In genomic region chr12:70708290-70708668, GRCm38 (mm10) we compare ENCODE assay signal across 24 mouse cellular contexts.
A peak's percentile ranks its signal among the peaks of the same experiment; 100 is the strongest.
DNase-seq lines count a peak whose midpoint lies in the region; ATAC-seq lines count a peak whose summit lies in the region.
"Had no signal": no experiment of that assay in that cellular context is flagged by ENCODE, and none has a peak within 500 bp of the region (broad histone marks: within the 10 kb centered on the region; RNA-seq: fewer than 3 reads in every experiment).

No protein-coding gene starts in this region.

- DNase-seq in heart, embryonic 10.5 days (ENCODE audit: low spot score) = no peak
- DNase-seq in 3T3-L1 (ENCODE audit: low read depth, low spot score) = peak; percentile 75
- peak; percentile 87 for DNase-seq in embryonic facial prominence, embryonic 14.5 days (ENCODE audit: low spot score)
- no peak for DNase-seq in hindbrain, embryonic 10.5 days (ENCODE audit: low spot score)
- no peak for DNase-seq in lung, postnatal 25 days (ENCODE audit: low spot score)
- DNase-seq: cerebellum, adult 8-10 months; cerebellum, postnatal 25 days; gastrocnemius, postnatal 25 days; kidney, postnatal 14 days; layer of hippocampus, adult 9-11 months; midbrain, embryonic 14.5 days; retina, postnatal 1 day; right cerebral cortex, postnatal 14 days; thymus, adult 18-20 months; thymus, postnatal 25 days had no signal

- H3K9ac ChIP-seq in heart, embryonic 15.5 days = no peak overlapping the region
- H3K9ac ChIP-seq in embryonic facial prominence, embryonic 14.5 days (ENCODE audit: low read depth, low read length) = no peak overlapping the region
- H3K9ac ChIP-seq: embryonic facial prominence, embryonic 13.5 days; forebrain, embryonic 13.5 days; hindbrain, embryonic 14.5 days had no signal

- H3K27me3 ChIP-seq in heart, embryonic 15.5 days = no peaks in the 10 kb centered on the region
- H3K27me3 ChIP-seq in heart, embryonic 10.5 days (ENCODE audit: insufficient read depth, poor library complexity, severe bottlenecking) = no peaks in the 10 kb centered on the region
- H3K27me3 ChIP-seq in embryonic facial prominence, embryonic 14.5 days (replicated peaks; ENCODE audit: control insufficient read depth, insufficient read depth, low read length) = no peaks in the 10 kb centered on the region
- no peaks in the 10 kb centered on the region for H3K27me3 ChIP-seq in hindbrain, embryonic 10.5 days (ENCODE audit: insufficient read depth, poor library complexity, severe bottlenecking)
- H3K27me3 ChIP-seq: embryonic facial prominence, embryonic 13.5 days; forebrain, embryonic 13.5 days; Patski had no signal

- no peak overlapping the region for H3K4me2 ChIP-seq in heart, embryonic 15.5 days
- no peak overlapping the region for H3K4me2 ChIP-seq in embryonic facial prominence, embryonic 14.5 days (ENCODE audit: low read depth, low read length)
- H3K4me2 ChIP-seq: embryonic facial prominence, embryonic 13.5 days; forebrain, embryonic 13.5 days; hindbrain, embryonic 14.5 days had no signal

- no peaks in the 10 kb centered on the region for H3K36me3 ChIP-seq in heart, embryonic 15.5 days
- H3K36me3 ChIP-seq in heart, embryonic 10.5 days = no peaks in the 10 kb centered on the region
- no peaks in the 10 kb centered on the region for H3K36me3 ChIP-seq in embryonic facial prominence, embryonic 14.5 days (ENCODE audit: control insufficient read depth, insufficient read depth, low read length)
- H3K36me3 ChIP-seq in hindbrain, embryonic 10.5 days = no peaks in the 10 kb centered on the region
- H3K36me3 ChIP-seq: embryonic facial prominence, embryonic 13.5 days; G1E had no signal

- WGBS in heart, embryonic 15.5 days = 77% methylated on average over 5 of the region's 5 CpGs
- 87% methylated on average over 5 of the region's 5 CpGs for WGBS in heart, embryonic 10.5 days
- 64% methylated on average over 5 of the region's 5 CpGs for WGBS in embryonic facial prominence, embryonic 14.5 days
- WGBS in hindbrain, embryonic 10.5 days = 89% methylated on average over 5 of the region's 5 CpGs

- H3K4me1 ChIP-seq in heart, embryonic 15.5 days (replicated peaks) = peaks cover 13% of the 10 kb centered on the region
- H3K4me1 ChIP-seq in heart, embryonic 10.5 days = peaks cover 23% of the 10 kb centered on the region; the same call in 1 of the 2 replicates
- peaks cover 15% of the 10 kb centered on the region; the same call in 1 of the 2 replicates for H3K4me1 ChIP-seq in embryonic facial prominence, embryonic 14.5 days (ENCODE audit: control insufficient read depth, insufficient read depth, low read length)
- peaks cover 13% of the 10 kb centered on the region for H3K4me1 ChIP-seq in hindbrain, embryonic 10.5 days (replicated peaks)
- H3K4me1 ChIP-seq: forebrain, embryonic 13.5 days had no signal

- 0 out of 2 replicates have a peak overlapping the region, but pooled peaks have one; percentile 0 for H3K27ac ChIP-seq in heart, embryonic 15.5 days
- H3K27ac ChIP-seq in heart, embryonic 10.5 days = no peak overlapping the region
- no peak overlapping the region for H3K27ac ChIP-seq in embryonic facial prominence, embryonic 14.5 days (replicated peaks; ENCODE audit: low read depth, low read length)
- H3K27ac ChIP-seq in hindbrain, embryonic 10.5 days = no peak overlapping the region
- H3K27ac ChIP-seq: forebrain, embryonic 13.5 days; heart, adult 2 months; hindbrain, embryonic 14.5 days had no signal

- no peak overlapping the region for H3K4me3 ChIP-seq in heart, embryonic 15.5 days
- H3K4me3 ChIP-seq in heart, embryonic 10.5 days = no peak overlapping the region
- H3K4me3 ChIP-seq in embryonic facial prominence, embryonic 14.5 days (ENCODE audit: low read depth, low read length) = no peak overlapping the region
- no peak overlapping the region for H3K4me3 ChIP-seq in hindbrain, embryonic 10.5 days
- H3K4me3 ChIP-seq: embryonic facial prominence, embryonic 13.5 days; forebrain, embryonic 13.5 days; heart, adult 2 months had no signal

- no peaks in the 10 kb centered on the region for H3K9me3 ChIP-seq in heart, embryonic 15.5 days (replicated peaks)
- H3K9me3 ChIP-seq in heart, embryonic 10.5 days = no peaks in the 10 kb centered on the region
- H3K9me3 ChIP-seq in embryonic facial prominence, embryonic 14.5 days (ENCODE audit: control insufficient read depth, low read length) = no peaks in the 10 kb centered on the region
- no peaks in the 10 kb centered on the region for H3K9me3 ChIP-seq in hindbrain, embryonic 10.5 days
- H3K9me3 ChIP-seq: embryonic facial prominence, embryonic 13.5 days; forebrain, embryonic 13.5 days; G1E had no signal

- no peak for ATAC-seq in heart, embryonic 15.5 days (replicated peaks; ENCODE audit: insufficient number of reproducible peaks, insufficient read depth, low FRiP score, low read depth)
- ATAC-seq in embryonic facial prominence, embryonic 14.5 days (ENCODE audit: low read depth) = no peak
- peak; percentile 19 for ATAC-seq in megakaryocyte, adult 5-6 weeks (ENCODE audit: poor library complexity, severe bottlenecking)
- ATAC-seq: forebrain, embryonic 13.5 days; inflammation-experienced regulatory T-cells, adult 6 months had no signal

Comparison
In these comparisons a context has a peak if more than half of its experiments do, and no peak if none do; other contexts are left out.
1. DNase-seq: peak in 3T3-L1 (single experiment) and embryonic facial prominence, embryonic 14.5 days (single experiment); none in heart, embryonic 10.5 days (single experiment), hindbrain, embryonic 10.5 days (single experiment) and lung, postnatal 25 days (single experiment).